Mouse (Mus musculus): ENCODE measurements at regions not wholly inside any gene's neighbourhood (a gene's known extent, or its start where the extent isn't known, plus 50 kb on each side); places are given as distances from the start of the nearest gene placed in this dataset.

GRCm38 (mm10) chr10:44730721-44731120 is 202.4 kb upstream of the Prdm1 start:
- no peak for DNase-seq (ENCODE audit: low read depth, low spot score)

- no peak for DNase-seq (ENCODE audit: low read depth, low spot score)
These were observed 200.7 kb upstream of the Prdm1 start for GRCm38 (mm10) chr10:44728963-44729362.

- DNase-seq (ENCODE audit: low read depth, low spot score): no peak
These were observed 196.3 kb upstream of the Prdm1 start for GRCm38 (mm10) chr10:44724575-44724974.

DNA sequence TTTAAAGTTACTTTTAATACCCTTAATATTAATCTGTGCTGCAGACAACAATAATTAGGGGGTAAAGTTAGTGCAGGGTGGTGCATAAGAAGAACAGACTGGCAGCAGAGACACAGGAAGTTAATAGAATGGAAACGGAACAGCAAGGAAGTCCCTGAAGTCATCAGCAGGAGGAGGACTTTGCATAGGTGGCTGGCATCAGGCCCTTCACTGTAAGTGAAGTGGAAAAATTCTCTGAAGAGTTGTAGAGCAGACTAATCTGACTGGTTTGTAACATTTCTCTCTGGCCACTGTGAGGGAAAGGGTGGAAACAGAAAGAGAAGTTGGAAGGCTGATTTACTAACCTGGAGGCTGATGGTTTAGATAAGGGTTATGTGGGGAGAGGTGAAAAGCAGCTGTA is 195.5 kb upstream of the Prdm1 start:
- DNase-seq (ENCODE audit: low read depth, low spot score): no peak

DNA sequence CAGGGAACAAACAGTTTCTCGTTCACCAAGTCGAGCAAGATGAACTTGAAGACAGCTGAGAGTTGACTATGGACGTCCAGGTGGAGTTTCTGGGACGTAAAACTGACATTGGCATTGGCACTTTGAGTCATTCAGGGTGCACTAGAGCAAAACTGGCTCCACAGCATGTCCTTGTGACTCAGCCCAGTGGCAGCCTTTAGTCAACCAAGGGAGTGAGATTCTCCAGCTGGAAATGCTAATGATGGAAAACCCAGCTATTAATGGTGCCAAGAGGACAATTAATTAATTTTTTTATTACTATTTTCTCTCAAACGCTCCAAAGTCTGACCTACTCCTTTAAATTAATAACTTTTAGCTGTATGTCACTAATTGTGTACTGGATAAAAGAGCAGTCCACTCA is 195.0 kb upstream of the Prdm1 start:
- no peak for DNase-seq (ENCODE audit: low read depth, low spot score)

- peak; percentile 57 for DNase-seq (ENCODE audit: low read depth, low spot score)
These were observed 193.4 kb upstream of the Prdm1 start for GRCm38 (mm10) chr10:44721670-44722069.

DNA sequence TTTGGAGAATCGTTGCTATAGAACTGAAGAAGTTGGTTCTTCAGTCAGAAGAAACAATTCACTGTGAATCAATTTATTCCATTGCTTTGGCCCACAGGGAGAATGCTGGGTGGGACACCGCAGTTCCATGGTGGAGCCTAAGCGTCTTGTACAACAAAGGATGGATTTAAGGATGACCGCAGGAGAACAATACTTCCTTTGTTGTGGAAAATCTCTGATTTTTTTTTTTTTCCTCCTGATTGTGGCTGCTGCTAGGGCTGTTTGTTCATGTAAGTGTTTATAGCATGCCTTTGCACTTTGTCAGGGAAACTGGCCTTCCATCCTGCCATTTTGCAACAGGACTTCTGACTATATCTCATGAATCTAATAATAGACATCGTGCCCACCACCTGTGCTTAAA is 188.3 kb upstream of the Prdm1 start:
- DNase-seq (ENCODE audit: low read depth, low spot score): peak; percentile 67

DNA sequence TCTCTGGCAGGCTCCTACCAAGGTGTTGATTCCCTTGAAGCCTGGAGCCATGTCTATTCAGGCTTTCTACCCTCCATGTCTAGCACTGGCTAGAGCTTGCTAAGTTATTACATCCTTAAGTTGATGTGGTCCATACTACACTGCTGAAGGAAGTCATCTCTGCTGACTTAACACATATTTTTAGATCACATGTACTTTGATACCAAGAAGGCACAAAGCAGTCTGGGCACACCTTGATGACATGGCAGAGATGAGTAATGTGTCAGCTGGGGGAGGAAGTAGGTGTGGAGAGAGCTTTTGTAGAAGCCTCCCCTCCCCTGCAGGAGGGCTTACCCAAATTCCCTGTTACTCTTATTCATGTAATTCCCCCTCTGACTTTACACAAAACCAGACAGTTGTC is 187.6 kb upstream of the Prdm1 start:
- peak; percentile 7 for DNase-seq (ENCODE audit: low read depth, low spot score)

GRCm38 (mm10) chr10:44708830-44709229 is 180.5 kb upstream of the Prdm1 start:
- DNase-seq (ENCODE audit: low read depth, low spot score): no peak

DNA sequence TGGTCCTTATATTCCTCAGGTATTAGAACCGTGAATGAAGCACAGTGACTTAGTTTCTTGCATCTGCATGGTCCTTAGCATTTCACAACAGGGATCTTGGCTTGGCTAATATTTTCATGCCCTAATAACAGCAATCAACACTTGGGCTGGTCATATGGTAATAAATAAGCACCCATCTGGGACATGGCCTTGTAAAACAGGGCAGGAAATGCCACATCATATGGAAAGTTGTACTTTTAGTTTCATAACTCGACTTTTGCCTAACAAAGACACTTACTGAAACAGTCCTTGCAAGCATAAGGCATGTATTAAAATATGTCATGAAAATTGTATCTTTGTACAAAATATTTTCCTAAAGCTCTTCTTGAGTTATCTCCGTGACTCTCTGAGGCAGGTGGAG is 175.8 kb upstream of the Prdm1 start:
- no peak for DNase-seq (ENCODE audit: low read depth, low spot score)

GRCm38 (mm10) chr10:44702108-44702507 is 173.8 kb upstream of the Prdm1 start:
- no peak for DNase-seq (ENCODE audit: low read depth, low spot score)

DNA sequence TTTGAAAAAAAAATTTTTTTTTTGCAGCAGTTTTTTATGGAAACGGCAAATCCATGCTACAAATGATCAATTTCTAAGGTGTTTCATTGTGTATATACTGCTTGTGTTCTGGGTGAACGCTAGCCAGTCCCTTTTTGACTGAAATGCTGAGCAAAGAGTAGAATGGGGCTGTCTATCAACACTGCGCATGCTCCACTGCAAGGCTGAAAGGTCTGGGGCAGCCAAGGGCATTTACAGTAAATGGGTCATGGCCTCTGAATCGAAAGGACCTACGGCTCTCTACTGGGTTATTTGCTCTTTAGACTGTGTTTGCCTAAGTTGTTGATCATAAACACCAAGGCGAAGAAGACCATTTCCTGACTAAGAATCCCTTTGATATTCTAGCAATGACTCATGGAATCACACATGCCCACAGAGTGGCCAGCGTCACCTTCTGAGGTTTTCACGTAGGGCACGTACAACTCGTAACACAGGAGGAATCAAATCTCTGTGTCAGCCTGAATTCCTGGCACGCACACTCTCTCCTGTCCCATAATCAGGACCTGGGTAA is 171.8 kb upstream of the Prdm1 start:
- DNase-seq (ENCODE audit: low read depth, low spot score): no peak

GRCm38 (mm10) chr10:44697966-44698365 is 169.7 kb upstream of the Prdm1 start:
- no peak for DNase-seq (ENCODE audit: low read depth, low spot score)

DNA sequence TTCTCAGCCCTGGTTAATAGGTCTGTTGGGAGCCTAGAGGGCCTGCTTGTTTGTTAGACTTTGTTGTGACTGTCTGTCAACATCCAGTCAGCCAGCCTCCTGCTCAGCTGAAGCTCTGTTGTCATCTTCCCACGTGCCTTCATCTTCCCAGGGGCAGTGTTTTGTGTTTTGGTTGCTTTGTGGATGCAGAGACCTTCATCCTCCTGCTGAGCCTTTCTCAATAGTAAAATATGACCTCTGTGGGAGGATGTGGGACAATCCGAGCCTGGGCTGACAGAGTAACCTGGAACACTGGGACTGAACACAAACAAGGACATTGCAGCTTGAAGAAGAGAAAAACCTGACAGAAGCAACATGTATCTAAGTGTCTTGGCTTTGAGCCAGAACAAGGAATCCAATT is 168.7 kb upstream of the Prdm1 start:
- DNase-seq (ENCODE audit: low read depth, low spot score): no peak

GRCm38 (mm10) chr10:44691590-44692327 is 163.5 kb upstream of the Prdm1 start:
- DNase-seq (ENCODE audit: low read depth, low spot score): no peak

DNA sequence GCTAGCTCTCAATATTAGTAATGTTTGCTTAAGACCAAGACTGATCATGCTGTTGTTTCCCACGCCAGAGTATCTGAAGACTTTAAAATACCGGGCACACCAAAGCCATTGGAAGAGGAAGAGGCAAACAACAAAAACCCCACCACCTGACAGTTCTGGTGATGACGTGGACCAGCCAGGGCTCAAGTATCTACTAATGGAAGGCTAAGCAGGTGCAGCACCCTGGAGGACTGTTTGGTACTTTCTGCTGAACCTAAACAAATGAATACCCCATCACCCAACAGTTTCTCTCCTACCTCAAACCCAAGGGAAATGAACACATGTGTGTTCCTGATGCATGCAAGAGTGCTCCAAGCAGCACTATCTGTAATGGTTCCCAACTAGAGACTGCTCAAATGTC is 160.3 kb upstream of the Prdm1 start:
- DNase-seq (ENCODE audit: low read depth, low spot score): no peak

DNA sequence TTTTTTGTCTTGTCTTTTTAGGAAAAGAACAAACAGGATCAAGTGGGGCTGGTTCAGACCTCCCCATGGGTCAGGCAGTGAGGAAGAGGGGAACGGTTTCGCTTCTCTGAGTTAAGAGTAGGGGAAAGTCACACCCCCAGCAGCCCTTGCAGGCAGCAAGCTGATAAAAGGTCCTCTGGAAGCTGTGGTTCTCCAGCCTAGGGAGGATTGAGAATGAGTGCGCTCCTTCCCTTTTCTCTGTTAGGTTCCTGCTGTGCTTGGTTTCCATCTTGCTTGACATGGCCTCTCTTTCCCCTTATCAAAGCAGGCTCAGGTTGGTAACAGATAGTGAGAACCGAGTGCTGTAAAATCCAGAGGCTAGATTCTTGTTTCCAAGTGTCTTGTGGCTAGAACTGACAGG is 157.8 kb upstream of the Prdm1 start:
- peak; percentile 12 for DNase-seq (ENCODE audit: low read depth, low spot score)

GRCm38 (mm10) chr10:44685215-44685614 is 156.9 kb upstream of the Prdm1 start:
- DNase-seq (ENCODE audit: low read depth, low spot score): peak; percentile 84

GRCm38 (mm10) chr10:44676506-44676905 is 148.2 kb upstream of the Prdm1 start:
- no peak for DNase-seq (ENCODE audit: low read depth, low spot score)

DNA sequence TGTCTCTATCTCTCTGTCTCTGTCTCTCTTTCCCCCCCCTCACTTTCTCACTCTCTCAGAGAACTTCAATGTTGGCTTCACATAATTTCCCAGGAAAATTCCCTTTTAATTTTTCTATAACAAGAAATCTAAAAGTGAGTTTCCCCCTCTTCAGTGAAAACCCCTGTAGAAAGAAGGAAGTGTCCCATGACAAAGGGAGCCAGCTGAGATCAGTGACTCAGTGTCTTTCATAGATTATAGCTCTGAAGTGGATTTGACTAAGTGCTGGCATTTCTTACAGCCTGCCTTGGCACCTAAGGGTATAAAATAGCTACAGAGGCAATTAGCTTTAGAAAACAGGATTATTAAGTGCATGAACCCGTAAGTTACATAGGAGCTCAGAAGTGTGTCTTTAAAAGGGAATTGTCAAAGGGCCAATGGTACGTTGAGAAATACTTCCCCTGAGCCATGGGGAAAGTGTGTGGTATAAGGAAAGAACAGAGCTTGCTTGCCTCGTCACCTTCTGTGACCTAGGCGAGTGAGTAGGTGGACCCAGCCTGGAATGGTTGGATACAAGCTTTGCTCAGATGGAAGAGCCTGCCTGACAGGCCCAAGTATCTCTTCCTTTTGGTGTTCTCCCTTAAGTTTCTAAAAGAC is 137.3 kb upstream of the Prdm1 start:
- no peak for DNase-seq (ENCODE audit: low read depth, low spot score)

GRCm38 (mm10) chr10:44659499-44659898 is 131.2 kb upstream of the Prdm1 start:
- DNase-seq (ENCODE audit: low read depth, low spot score): no peak

DNA sequence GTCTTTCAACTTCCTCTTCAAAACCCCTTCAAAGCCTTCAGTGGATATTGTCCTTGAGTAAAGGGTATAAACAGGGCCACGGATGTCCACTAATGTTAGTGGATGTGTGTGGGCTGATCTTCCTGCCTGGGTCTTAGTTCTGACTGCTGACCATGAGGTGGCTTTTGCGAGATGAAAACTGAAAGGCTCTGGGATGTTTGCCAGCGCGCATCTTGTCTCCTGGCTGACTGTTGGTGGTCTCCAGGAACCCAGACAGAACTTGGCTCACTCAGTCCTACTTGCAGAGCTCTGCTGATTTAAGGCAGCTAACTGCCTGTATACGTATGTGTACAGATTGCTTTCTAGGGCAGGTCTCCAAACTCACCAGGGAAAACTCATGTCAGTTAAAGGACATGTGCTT is 125.5 kb upstream of the Prdm1 start:
- DNase-seq (ENCODE audit: low read depth, low spot score): no peak

DNA sequence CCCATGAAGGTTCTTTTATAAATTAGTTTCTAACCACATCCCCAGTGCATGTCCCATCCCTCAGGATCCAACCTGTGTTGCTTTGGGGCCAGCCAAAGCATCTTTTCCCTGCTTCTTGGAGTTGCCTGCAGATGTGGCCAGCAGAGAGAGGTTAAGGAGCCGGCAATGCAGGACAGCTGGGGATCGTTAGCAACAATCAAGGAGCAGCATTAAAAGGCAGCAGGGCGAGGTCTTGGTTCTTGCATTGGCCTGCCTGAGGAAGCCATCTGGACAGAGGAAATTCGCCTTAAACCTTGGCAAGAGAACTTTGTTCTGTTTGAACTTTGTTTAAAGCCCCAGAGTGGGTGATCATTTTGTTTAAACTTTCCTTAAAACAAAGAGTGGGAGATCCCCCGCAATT is 118.7 kb upstream of the Prdm1 start:
- DNase-seq (ENCODE audit: low read depth, low spot score): no peak
